Mouse (Mus musculus) hindbrain, postnatal 0 days (tissue): Measurements from ENCODE around the gene Pold1. TPM values are rescaled to one million over a fixed set of nuclear protein-coding genes. Genes with fewer than 3 reads are reported as not detected.

ENCODE experiments used
- ATAC-seq: fragments of 200-750 bp; cut with Nextera tagmentation; 2 replicates; pipeline ENCODE4 v1.8.0; 2017; ENCODE audit warnings: mild to moderate bottlenecking, moderate TSS enrichment, moderate library complexity
- DNase-seq: peaks from one replicate; pipeline ENCODE4 v3.0.0-alpha.2; 2015; ENCODE audit warnings: low spot score
- H3K27ac ChIP-seq: fragments of 300-500 bp; sonication (generic); 2 replicates; pipeline ENCODE4 v1.5.1; 2014; ENCODE audit warnings: mild to moderate bottlenecking
- H3K27me3 ChIP-seq: fragments of 300-500 bp; sonication (generic); 2 replicates; pipeline ENCODE4 v1.6.1; 2014; ENCODE audit warnings: low read length, mixed read lengths; ENCODE audit not compliant: insufficient read depth
- H3K36me3 ChIP-seq: fragments of 300-500 bp; sonication (generic); 2 replicates; pipeline ENCODE4 v1.6.1; 2014; ENCODE audit warnings: low read length, mixed read lengths; ENCODE audit not compliant: insufficient read depth
- H3K4me1 ChIP-seq: fragments of 300-500 bp; sonication (generic); 2 replicates; pipeline ENCODE4 v1.6.1; 2014; ENCODE audit warnings: antibody characterized with exemption, low read length, mixed read lengths; ENCODE audit not compliant: insufficient read depth
- H3K4me2 ChIP-seq: fragments of 300-500 bp; sonication (generic); 2 replicates; pipeline ENCODE4 v1.6.1; 2014; ENCODE audit warnings: low read depth, mild to moderate bottlenecking, low read length, moderate library complexity, mixed read lengths
- H3K4me3 ChIP-seq: fragments of 300-500 bp; sonication (generic); 2 replicates; pipeline ENCODE4 v1.5.1; 2014; ENCODE audit warnings: low read length
- H3K9ac ChIP-seq: fragments of 300-500 bp; sonication (generic); replicated peaks from 2 replicates; pipeline ENCODE4 v1.6.1; 2014; ENCODE audit warnings: mild to moderate bottlenecking, low read length, moderate library complexity, mixed read lengths
- H3K9me3 ChIP-seq: fragments of 300-500 bp; sonication (generic); 2 replicates; pipeline ENCODE4 v1.6.1; 2016; ENCODE audit warnings: low read length, mixed read lengths
- CTCF ChIP-seq: IDR thresholded peaks from 2 replicates; pipeline ENCODE4 v1.5.1; 2016; ENCODE audit warnings: antibody characterized with exemption, control low read depth, low read depth
- WGBS: fragments of 180-500 bp; shearing (Covaris S2); extraction: QIAGEN DNeasy Blood & Tissue Kit; methylation state at CpG from one replicate; pipeline ENCODE4 v1.1.7; 2014; 5-methylcytosine and 5-hydroxymethylcytosine counted together
- polyA plus RNA-seq: library from polyadenylated mRNA; unstranded; fragments of >200 nt; fragmentation: Nextera tagmentation; extraction: Ambion mirVana; gene quantifications from 2 replicates; pipeline ENCODE4 v1.2.1, GENCODE M21; 2015
- total RNA-seq: library from RNA; depleted of rRNA; stranded (reverse); fragments of >200 nt; gene quantifications from 2 replicates; pipeline ENCODE4 v1.2.3, GENCODE M21; 2014; rRNA removed

Pold1 gene
- total RNA-seq: 26.3 and 30.0 TPM in 2 replicates
- polyA plus RNA-seq: 17.6 and 18.7 TPM in 2 replicates

GRCm38 (mm10) chr7:44548497-44549087 lies at the start of gene Pold1:
Pold1 (minus strand) TSS chr7:44548849.
- Histone ChIP-seq H3K27ac (peak within 1 kb of the TSS; percentile 69; the same call in 1 of the 2 replicates), H3K4me2 (peak within 1 kb of the TSS; percentile 96), H3K9ac (peak within 1 kb of the TSS; percentile 45; the same call in 1 of the 2 replicates), H3K36me3 (peaks cover 19% of the 10 kb centered on the region), H3K4me3 (peak within 1 kb of the TSS; percentile 51), H3K27me3 (no peaks in the 10 kb centered on the region), H3K9me3 (no peaks in the 10 kb centered on the region), H3K4me1 (peaks cover 8% of the 10 kb centered on the region)
- under 1% methylated on average over 43 of the region's 43 CpGs for whole genome bisulfite sequencing
- peak; percentile 90 for TF ChIP-seq CTCF
- DNase-seq: peak; percentile 100
- ATAC-seq: peak; percentile 94

GRCm38 (mm10) chr7:44598336-44598735 lies 49.7 kb upstream of the Pold1 start:
- Histone ChIP-seq H3K27ac (no peak overlapping the region), H3K9ac (no peak overlapping the region), H3K9me3 (no peaks in the 10 kb centered on the region), H3K4me1 (peaks cover 11% of the 10 kb centered on the region; the same call in 1 of the 2 replicates), H3K4me2 (no peak overlapping the region), H3K4me3 (no peak overlapping the region), H3K27me3 (no peaks in the 10 kb centered on the region), H3K36me3 (no peaks in the 10 kb centered on the region; the same call in 1 of the 2 replicates)
- DNase-seq: no peak
- WGBS: 81% methylated on average over 12 of the region's 12 CpGs
- no peak for ATAC-seq
- no peak for TF ChIP-seq CTCF

- H3K27me3 ChIP-seq: no peaks in the 10 kb centered on the region
- H3K9ac ChIP-seq: no peak overlapping the region
- H3K4me1 ChIP-seq: peaks cover 15% of the 10 kb centered on the region
- H3K4me2 ChIP-seq: no peak overlapping the region
- TF ChIP-seq CTCF: no peak
- H3K36me3 ChIP-seq: no peaks in the 10 kb centered on the region; the same call in 1 of the 2 replicates
- ATAC-seq (no peak), DNase-seq (no peak)
- H3K4me3 ChIP-seq: no peak overlapping the region
- 73% methylated on average over 4 of the region's 4 CpGs for WGBS
- no peak overlapping the region for H3K27ac ChIP-seq
- H3K9me3 ChIP-seq: no peaks in the 10 kb centered on the region
Observed at GRCm38 (mm10) chr7:44597666-44598065, 49.0 kb upstream of the Pold1 start.

- ATAC-seq (no peak), DNase-seq (no peak)
- H3K27ac ChIP-seq: no peak overlapping the region
- no peak overlapping the region for H3K4me3 ChIP-seq
- H3K9me3 ChIP-seq: no peaks in the 10 kb centered on the region
- H3K27me3 ChIP-seq: no peaks in the 10 kb centered on the region
- peaks cover 18% of the 10 kb centered on the region for H3K4me1 ChIP-seq
- no peak for TF ChIP-seq CTCF
- H3K9ac ChIP-seq: no peak overlapping the region
- no peak overlapping the region for H3K4me2 ChIP-seq
- H3K36me3 ChIP-seq: no peaks in the 10 kb centered on the region; the same call in 1 of the 2 replicates
- 65% methylated on average over 5 of the region's 5 CpGs for WGBS
Observed at GRCm38 (mm10) chr7:44596996-44597538, 48.4 kb upstream of the Pold1 start.

- ATAC-seq: no peak
- no peak overlapping the region for H3K4me2 ChIP-seq
- H3K27me3 ChIP-seq: no peaks in the 10 kb centered on the region
- H3K4me1 ChIP-seq: peaks cover 28% of the 10 kb centered on the region
- H3K27ac ChIP-seq: no peak overlapping the region
- no peak for DNase-seq
- WGBS: 92% methylated on average over 6 of the region's 6 CpGs
- TF ChIP-seq CTCF: no peak
- no peak overlapping the region for H3K9ac ChIP-seq
- no peak overlapping the region for H3K4me3 ChIP-seq
- H3K9me3 ChIP-seq: no peaks in the 10 kb centered on the region
- H3K36me3 ChIP-seq: no peaks in the 10 kb centered on the region; the same call in 1 of the 2 replicates
Observed at GRCm38 (mm10) chr7:44596051-44596450, 47.4 kb upstream of the Pold1 start.

GRCm38 (mm10) chr7:44595131-44595561 lies 46.5 kb upstream of the Pold1 start:
- no peak for TF ChIP-seq CTCF
- no peak for ATAC-seq

More at GRCm38 (mm10) chr7:44595131-44595561, 46.5 kb upstream of the Pold1 start:
- 91% methylated on average over 20 of the region's 20 CpGs for WGBS
- Histone ChIP-seq H3K27ac (peak overlapping the region; percentile 87; the same call in 1 of the 2 replicates), H3K4me1 (peaks cover 28% of the 10 kb centered on the region), H3K27me3 (no peaks in the 10 kb centered on the region), H3K36me3 (no peaks in the 10 kb centered on the region; the same call in 1 of the 2 replicates), H3K9me3 (no peaks in the 10 kb centered on the region), H3K4me3 (no peak overlapping the region), H3K9ac (no peak overlapping the region), H3K4me2 (no peak overlapping the region)
- DNase-seq: no peak
